Comparison of ENCODE assay signal across 8 mouse cellular contexts in the genomic region with DNA sequence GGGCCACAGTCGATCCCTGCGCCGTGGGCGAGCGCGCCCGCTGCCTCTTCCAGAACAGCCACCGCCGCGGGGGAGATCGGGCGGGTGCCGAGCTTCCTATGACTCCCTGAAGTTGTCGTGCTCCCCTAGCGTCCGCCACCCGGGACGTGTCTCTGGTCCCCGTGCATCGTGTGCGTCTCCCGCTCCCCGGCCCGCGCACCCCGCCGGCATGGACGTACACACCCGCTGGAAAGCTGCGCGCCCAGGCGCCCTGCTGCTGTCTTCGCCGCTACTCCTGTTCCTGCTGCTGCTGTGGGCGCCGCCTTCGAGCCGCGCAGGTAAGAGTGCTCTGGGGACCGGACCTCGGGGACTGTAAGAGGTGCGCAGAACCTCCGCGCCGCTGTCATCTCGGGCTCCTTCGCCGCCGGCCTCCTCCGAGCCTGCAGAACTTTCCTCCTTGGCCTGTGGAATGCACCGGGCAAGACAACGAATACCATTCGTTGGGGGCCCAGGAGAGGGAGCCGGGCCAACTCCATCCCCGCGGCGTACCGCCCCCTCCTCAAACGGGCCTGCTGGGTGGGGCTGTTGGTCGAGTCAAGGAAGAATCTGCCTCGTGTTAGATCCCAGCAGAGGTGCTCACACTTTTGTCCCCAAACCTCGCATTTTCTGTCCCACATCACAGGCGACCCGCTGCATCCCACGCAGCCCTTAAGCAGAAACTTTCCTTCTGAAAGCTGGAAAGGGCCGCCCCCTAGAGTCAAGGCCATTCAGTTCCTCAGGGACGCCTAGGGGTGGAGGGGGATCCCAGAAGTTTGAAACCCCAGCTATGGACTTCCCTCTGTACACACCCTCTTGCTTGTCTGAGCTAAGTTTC. TPM values are rescaled to one million over a fixed set of nuclear protein-coding genes. Genes with fewer than 3 reads are reported as not detected.
DNase-seq lines count a peak whose midpoint lies in the region; ATAC-seq and TF ChIP-seq lines count a peak whose summit lies in the region.

No protein-coding gene starts in this region.

- H3K4me2 ChIP-seq in hindbrain, postnatal 0 days (ENCODE audit: low read depth, low read length) = peak overlapping the region; percentile 99
- peak overlapping the region; percentile 59 for H3K4me2 ChIP-seq in liver, embryonic 13.5 days
- H3K4me2 ChIP-seq in neural tube, embryonic 11.5 days (ENCODE audit: low read depth) = peak overlapping the region; percentile 96

- DNase-seq in CD4-positive, CD25-positive, alpha-beta regulatory T cell, adult 2 months (ENCODE audit: low read depth, low spot score) = peak; percentile 5
- DNase-seq in adrenal gland, postnatal 10 days = peak; percentile 51
- DNase-seq in gastrocnemius, adult 2 months = peak; percentile 63
- DNase-seq in hindbrain, postnatal 0 days (ENCODE audit: low spot score) = peak; percentile 55
- DNase-seq in liver, embryonic 13.5 days = no peak
- DNase-seq in neural tube, embryonic 11.5 days (ENCODE audit: low spot score) = peak; percentile 61
- peak; percentile 47 for DNase-seq in yolk sac, embryonic 10.5 days (ENCODE audit: low spot score)

- peak overlapping the region; percentile 61 for H3K9ac ChIP-seq in hindbrain, postnatal 0 days (replicated peaks; ENCODE audit: low read length)
- peak overlapping the region; percentile 59 for H3K9ac ChIP-seq in liver, embryonic 13.5 days
- H3K9ac ChIP-seq in neural tube, embryonic 11.5 days (ENCODE audit: low read length) = peak overlapping the region; percentile 80

- H3K27me3 ChIP-seq in hindbrain, postnatal 0 days (ENCODE audit: insufficient read depth, low read length) = 0 out of 2 replicates have a peak, but pooled peaks cover 8% of the 10 kb centered on the region
- H3K27me3 ChIP-seq in liver, embryonic 13.5 days = peaks cover 75% of the 10 kb centered on the region
- peaks cover 7% of the 10 kb centered on the region; the same call in 1 of the 2 replicates for H3K27me3 ChIP-seq in neural tube, embryonic 11.5 days (ENCODE audit: control insufficient read depth, insufficient read depth, low read length)

- intact Hi-C loops in gastrocnemius, adult 2 months (cut with DNase I) = loop anchor here (2.0 to 10.0 kb wide), 2 partner anchors 114 to 342 kb away; no protein-coding TSS in a partner anchor

- H3K4me3 ChIP-seq in gastrocnemius, adult 2 months = peak overlapping the region; percentile 93
- peak overlapping the region; percentile 54 for H3K4me3 ChIP-seq in hindbrain, postnatal 0 days (ENCODE audit: low read length)
- peak overlapping the region; percentile 55 for H3K4me3 ChIP-seq in liver, embryonic 13.5 days (replicated peaks)
- H3K4me3 ChIP-seq in neural tube, embryonic 11.5 days (ENCODE audit: low read depth, low read length) = peak overlapping the region; percentile 67

- peak; percentile 67 for TF ChIP-seq CTCF in gastrocnemius, adult 2 months (IDR thresholded peaks at IDR 0.05)
- TF ChIP-seq CTCF in hindbrain, postnatal 0 days (IDR thresholded peaks at IDR 0.05; ENCODE audit: low read depth) = peak; percentile 64

- 1% methylated on average over 60 of the region's 67 CpGs for WGBS in hindbrain, postnatal 0 days
- WGBS in liver, embryonic 13.5 days (ENCODE audit: insufficient replicate concordance) = 1% methylated on average over 67 of the region's 67 CpGs
- under 1% methylated on average over 60 of the region's 67 CpGs for WGBS in neural tube, embryonic 11.5 days

- no peaks in the 10 kb centered on the region; the same call in 1 of the 2 replicates for H3K4me1 ChIP-seq in hindbrain, postnatal 0 days (ENCODE audit: insufficient read depth, low read length)
- peaks cover 2% of the 10 kb centered on the region; the same call in 1 of the 2 replicates for H3K4me1 ChIP-seq in liver, embryonic 13.5 days (replicated peaks)
- peaks cover 11% of the 10 kb centered on the region for H3K4me1 ChIP-seq in neural tube, embryonic 11.5 days (ENCODE audit: control insufficient read depth, insufficient read depth, low read length)

- no peaks in the 10 kb centered on the region for H3K36me3 ChIP-seq in hindbrain, postnatal 0 days (ENCODE audit: insufficient read depth, low read length)
- no peaks in the 10 kb centered on the region for H3K36me3 ChIP-seq in liver, embryonic 13.5 days
- no peaks in the 10 kb centered on the region for H3K36me3 ChIP-seq in neural tube, embryonic 11.5 days (ENCODE audit: control insufficient read depth, insufficient read depth, low read length)

- H3K9me3 ChIP-seq in hindbrain, postnatal 0 days (ENCODE audit: low read length) = no peaks in the 10 kb centered on the region
- H3K9me3 ChIP-seq in liver, embryonic 13.5 days (replicated peaks) = no peaks in the 10 kb centered on the region
- H3K9me3 ChIP-seq in neural tube, embryonic 11.5 days (ENCODE audit: control insufficient read depth, low read length) = no peaks in the 10 kb centered on the region

- H3K27ac ChIP-seq in gastrocnemius, adult 2 months = peak overlapping the region; percentile 87
- peak overlapping the region; percentile 20; the same call in 1 of the 2 replicates for H3K27ac ChIP-seq in hindbrain, postnatal 0 days
- H3K27ac ChIP-seq in liver, embryonic 13.5 days = peak overlapping the region; percentile 9; the same call in 1 of the 2 replicates
- H3K27ac ChIP-seq in neural tube, embryonic 11.5 days (ENCODE audit: low read depth, low read length) = peak overlapping the region; percentile 42

- no peak for ATAC-seq in CD4-positive, CD25-positive, alpha-beta regulatory T cell, adult 4 months
- ATAC-seq in hindbrain, postnatal 0 days = peak; percentile 24; the same call in 1 of the 2 replicates
- peak; percentile 5; the same call in 1 of the 2 replicates for ATAC-seq in liver, embryonic 13.5 days (ENCODE audit: low read depth)
- peak; percentile 45; the same call in 1 of the 2 replicates for ATAC-seq in neural tube, embryonic 11.5 days (ENCODE audit: insufficient read depth, low FRiP score, low TSS enrichment)

RNA-seq across cellular contexts. Expression of a gene that starts 0.6 kb away (rescaled TPM):
- not detected for polyA plus RNA-seq in CD4-positive, CD25-positive, alpha-beta regulatory T cell, adult 4 months (2017; shearing (Covaris generic))
- 100 to 1,000 TPM; 101 to 110 TPM for total RNA-seq in adrenal gland, postnatal 10 days (2021)
- 10 to 100 TPM; 15.9 to 20.9 TPM for total RNA-seq in gastrocnemius, adult 2 months (2021)
- total RNA-seq in hindbrain, postnatal 0 days (2014; rRNA removed) = 23.6 and 25.9 TPM in 2 replicates
- 7.1 and 8.0 TPM in 2 replicates for polyA plus RNA-seq in hindbrain, postnatal 0 days (2015; fragmentation: Nextera tagmentation; extraction: Ambion mirVana)
- 11.1 and 11.9 TPM in 2 replicates for polyA plus RNA-seq in liver, embryonic 13.5 days (2015; fragmentation: Nextera tagmentation; extraction: Ambion mirVana)
- 28.1 and 30.1 TPM in 2 replicates for polyA plus RNA-seq in neural tube, embryonic 11.5 days (2014; fragmentation: Nextera tagmentation; extraction: Ambion mirVana)

Comparison
In these comparisons a context has a peak if more than half of its experiments do, and no peak if none do; other contexts are left out.
1. H3K27ac ChIP-seq: peak in every context shown above with its lines; median percentile 87 in gastrocnemius, adult 2 months; 42 in neural tube, embryonic 11.5 days; 20 in hindbrain, postnatal 0 days; 9 in liver, embryonic 13.5 days.